Mouse (Mus musculus): ENCODE measurements around the gene Psph. TPM values are rescaled to one million over a fixed set of nuclear protein-coding genes. Genes with fewer than 3 reads are reported as not detected.

The Psph gene
- polyA plus RNA-seq, 1 experiment from 2014 or later: 65.8 TPM

DNA sequence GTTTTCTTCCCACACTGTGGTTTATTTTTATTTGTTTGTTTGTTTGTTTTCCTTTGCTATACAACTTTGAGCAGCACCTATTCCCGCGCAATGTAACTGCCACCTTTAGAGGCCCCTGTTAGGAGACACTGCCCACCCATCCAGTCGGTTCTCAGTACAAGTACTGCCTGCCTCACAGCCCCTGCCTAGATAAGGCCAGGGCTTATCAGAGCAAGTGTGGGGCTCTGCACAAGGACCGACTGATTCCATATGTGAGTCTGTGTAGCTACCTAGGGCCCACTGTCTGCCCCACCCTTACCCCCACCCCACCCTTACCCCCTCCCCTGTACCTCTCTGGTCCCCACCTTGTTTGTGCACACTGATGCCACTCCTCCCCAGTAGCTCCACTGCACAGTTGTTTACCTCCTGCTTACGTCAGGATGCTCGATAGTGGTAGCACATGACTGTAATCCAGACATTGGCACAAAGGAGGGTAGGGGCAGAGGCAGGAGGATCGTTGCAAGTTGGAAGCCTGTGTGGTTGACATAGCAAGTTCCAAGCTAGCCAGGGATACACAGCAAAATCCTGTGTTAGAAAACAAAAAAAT, 44.3 kb downstream of the Psph start:
- no peak for TF ChIP-seq CTCF (IDR thresholded peaks at IDR 0.05; ENCODE audit: low read depth)
- H3K9me3 ChIP-seq (replicated peaks; ENCODE audit: low read length): no peaks in the 10 kb centered on the region
- peaks cover 37% of the 10 kb centered on the region for H3K36me3 ChIP-seq (ENCODE audit: insufficient read depth, low read length)
- no peak overlapping the region for H3K4me2 ChIP-seq (ENCODE audit: low read length)
- no peaks in the 10 kb centered on the region for H3K27me3 ChIP-seq (ENCODE audit: insufficient read depth, low read length)
- H3K27ac ChIP-seq: no peak overlapping the region
- no peak overlapping the region for H3K9ac ChIP-seq (ENCODE audit: low read depth, low read length)
- no peak for ATAC-seq (replicated peaks; ENCODE audit: low FRiP score, low read depth)
- H3K4me1 ChIP-seq (replicated peaks; ENCODE audit: insufficient read depth, low read length): no peaks in the 10 kb centered on the region
- WGBS: 83% methylated on average over 7 of the region's 7 CpGs
- H3K4me3 ChIP-seq (replicated peaks; ENCODE audit: low read depth, low read length): no peak overlapping the region
- no peak for DNase-seq (ENCODE audit: low spot score)

GRCm38 (mm10) chr5:129740976-129741375, 46.3 kb downstream of the Psph start:
- Histone ChIP-seq H3K27me3 (ENCODE audit: insufficient read depth, low read length) (no peaks in the 10 kb centered on the region), H3K4me3 (replicated peaks; ENCODE audit: low read depth, low read length) (no peak overlapping the region), H3K9ac (ENCODE audit: low read depth, low read length) (no peak overlapping the region), H3K27ac (no peak overlapping the region), H3K9me3 (replicated peaks; ENCODE audit: low read length) (no peaks in the 10 kb centered on the region), H3K36me3 (ENCODE audit: insufficient read depth, low read length) (peaks cover 31% of the 10 kb centered on the region), H3K4me1 (replicated peaks; ENCODE audit: insufficient read depth, low read length) (no peaks in the 10 kb centered on the region), H3K4me2 (ENCODE audit: low read length) (no peak overlapping the region)
- DNase-seq (ENCODE audit: low spot score) (peak; percentile 54), ATAC-seq (replicated peaks; ENCODE audit: low FRiP score, low read depth) (no peak)
- 80% methylated on average over 1 of the region's 1 CpGs for WGBS
- TF ChIP-seq CTCF (IDR thresholded peaks at IDR 0.05; ENCODE audit: low read depth): peak; percentile 84

- WGBS: 78% methylated on average over 5 of the region's 5 CpGs
- H3K4me3 ChIP-seq (replicated peaks; ENCODE audit: low read depth, low read length): no peak overlapping the region
- no peak for DNase-seq (ENCODE audit: low spot score)
- no peak overlapping the region for H3K9ac ChIP-seq (ENCODE audit: low read depth, low read length)
- H3K27ac ChIP-seq: no peak overlapping the region
- no peaks in the 10 kb centered on the region for H3K36me3 ChIP-seq (ENCODE audit: insufficient read depth, low read length)
- no peak for TF ChIP-seq CTCF (IDR thresholded peaks at IDR 0.05; ENCODE audit: low read depth)
- no peak overlapping the region for H3K4me2 ChIP-seq (ENCODE audit: low read length)
- peaks cover 19% of the 10 kb centered on the region for H3K4me1 ChIP-seq (replicated peaks; ENCODE audit: insufficient read depth, low read length)
- no peak for ATAC-seq (replicated peaks; ENCODE audit: low FRiP score, low read depth)
- no peaks in the 10 kb centered on the region for H3K9me3 ChIP-seq (replicated peaks; ENCODE audit: low read length)
- H3K27me3 ChIP-seq (ENCODE audit: insufficient read depth, low read length): no peaks in the 10 kb centered on the region
These were observed 56.2 kb downstream of the Psph start for GRCm38 (mm10) chr5:129731021-129731420.

DNA sequence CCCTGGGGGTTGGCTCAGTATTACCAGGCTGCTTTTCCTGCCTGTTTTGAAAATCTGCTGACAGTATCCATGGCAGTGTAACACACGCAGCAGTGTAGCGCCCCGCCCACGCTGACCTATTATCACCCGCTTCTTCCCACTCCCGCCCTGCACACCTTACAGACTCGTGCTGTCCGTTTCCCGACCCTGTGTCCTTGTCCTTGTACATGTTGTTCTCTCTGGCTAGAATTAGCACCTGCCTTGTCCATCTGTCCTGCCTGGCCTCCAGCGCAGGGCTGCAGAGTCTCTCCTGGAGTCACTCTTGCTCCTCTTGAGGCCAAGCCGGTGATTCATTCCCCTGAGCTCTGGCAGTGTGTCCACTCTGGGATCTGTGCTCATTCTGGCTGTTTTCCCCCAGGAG, 56.9 kb downstream of the Psph start:
- H3K27ac ChIP-seq: peak overlapping the region; percentile 71; the same call in 1 of the 2 replicates
- ATAC-seq (replicated peaks; ENCODE audit: low FRiP score, low read depth) (peak; percentile 57; the same call in 1 of the 2 replicates), DNase-seq (ENCODE audit: low spot score) (peak; percentile 44)
- peaks cover 19% of the 10 kb centered on the region for H3K4me1 ChIP-seq (replicated peaks; ENCODE audit: insufficient read depth, low read length)
- no peak overlapping the region for H3K4me3 ChIP-seq (replicated peaks; ENCODE audit: low read depth, low read length)
- H3K27me3 ChIP-seq (ENCODE audit: insufficient read depth, low read length): no peaks in the 10 kb centered on the region
- WGBS: 47% methylated on average over 11 of the region's 11 CpGs
- no peaks in the 10 kb centered on the region for H3K36me3 ChIP-seq (ENCODE audit: insufficient read depth, low read length)
- H3K9me3 ChIP-seq (replicated peaks; ENCODE audit: low read length): no peaks in the 10 kb centered on the region
- no peak for TF ChIP-seq CTCF (IDR thresholded peaks at IDR 0.05; ENCODE audit: low read depth)
- H3K4me2 ChIP-seq (ENCODE audit: low read length): peak overlapping the region; percentile 16; the same call in 1 of the 2 replicates
- no peak overlapping the region for H3K9ac ChIP-seq (ENCODE audit: low read depth, low read length)

GRCm38 (mm10) chr5:129729286-129729685, 58.0 kb downstream of the Psph start:
- Histone ChIP-seq H3K9ac (ENCODE audit: low read depth, low read length) (0 out of 2 replicates have a peak overlapping the region, but pooled peaks have one; percentile 32), H3K36me3 (ENCODE audit: insufficient read depth, low read length) (no peaks in the 10 kb centered on the region), H3K4me3 (replicated peaks; ENCODE audit: low read depth, low read length) (no peak overlapping the region), H3K4me1 (replicated peaks; ENCODE audit: insufficient read depth, low read length) (peaks cover 19% of the 10 kb centered on the region), H3K4me2 (ENCODE audit: low read length) (peak overlapping the region; percentile 23; the same call in 1 of the 2 replicates), H3K27ac (peak overlapping the region; percentile 71), H3K27me3 (ENCODE audit: insufficient read depth, low read length) (no peaks in the 10 kb centered on the region), H3K9me3 (replicated peaks; ENCODE audit: low read length) (no peaks in the 10 kb centered on the region)
- 18% methylated on average over 11 of the region's 11 CpGs for WGBS
- ATAC-seq (replicated peaks; ENCODE audit: low FRiP score, low read depth): no peak
- peak; percentile 41 for DNase-seq (ENCODE audit: low spot score)
- TF ChIP-seq CTCF (IDR thresholded peaks at IDR 0.05; ENCODE audit: low read depth): no peak

DNA sequence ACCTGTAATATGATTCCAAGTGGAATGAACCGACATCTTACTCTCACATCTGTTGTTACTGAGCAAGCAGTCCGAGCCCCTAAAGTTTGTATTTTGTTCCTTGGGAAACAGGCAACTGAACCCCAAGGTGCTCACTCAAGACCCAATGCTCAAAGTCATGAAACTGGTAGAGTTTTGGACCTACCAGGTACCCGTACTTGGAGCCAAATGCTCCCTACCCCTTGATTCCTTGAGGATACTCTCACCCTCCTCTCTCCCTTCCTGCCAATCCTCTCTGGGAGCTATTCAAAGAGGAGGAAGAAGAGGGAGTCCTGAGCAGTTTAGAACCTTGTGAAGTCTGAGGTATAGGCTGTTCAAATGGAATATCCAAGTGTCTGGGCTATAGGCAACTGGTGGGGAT, 60.5 kb downstream of the Psph start:
- H3K27ac ChIP-seq: no peak overlapping the region
- ATAC-seq (replicated peaks; ENCODE audit: low FRiP score, low read depth): no peak
- peaks cover 24% of the 10 kb centered on the region for H3K4me1 ChIP-seq (replicated peaks; ENCODE audit: insufficient read depth, low read length)
- H3K9ac ChIP-seq (ENCODE audit: low read depth, low read length): no peak overlapping the region; the same call in 1 of the 2 replicates
- no peaks in the 10 kb centered on the region for H3K36me3 ChIP-seq (ENCODE audit: insufficient read depth, low read length)
- DNase-seq (ENCODE audit: low spot score): no peak
- H3K27me3 ChIP-seq (ENCODE audit: insufficient read depth, low read length): no peaks in the 10 kb centered on the region
- no peak for TF ChIP-seq CTCF (IDR thresholded peaks at IDR 0.05; ENCODE audit: low read depth)
- peak overlapping the region; percentile 56; the same call in 1 of the 2 replicates for H3K4me2 ChIP-seq (ENCODE audit: low read length)
- H3K9me3 ChIP-seq (replicated peaks; ENCODE audit: low read length): no peaks in the 10 kb centered on the region
- WGBS: 61% methylated on average over 3 of the region's 3 CpGs
- H3K4me3 ChIP-seq (replicated peaks; ENCODE audit: low read depth, low read length): no peak overlapping the region
